Mouse (Mus musculus) heart, adult 9 months (tissue): ENCODE results near the gene Rae1.

Source experiments
- DNase-seq, 2 experiments: peaks; one replicate each; pipeline ENCODE4 v3.0.0; 2022; ENCODE audit warnings: low spot score in 2 of 2

The Rae1 gene

GRCm38 (mm10) chr2:172999630-173000284 is at the start of gene Rae1:
Gene Rae1 (plus strand): TSS chr2:173000117.
- DNase-seq: peak; percentile 94 to 98

GRCm38 (mm10) chr2:172950119-172950676 is 49.7 kb upstream of the Rae1 start:
- DNase-seq: no peak

GRCm38 (mm10) chr2:172950722-172951121 is 49.2 kb upstream of the Rae1 start:
- no peak for DNase-seq

GRCm38 (mm10) chr2:172951976-172952375 is 47.9 kb upstream of the Rae1 start:
- no peak for DNase-seq

- no peak for DNase-seq
Measured at GRCm38 (mm10) chr2:172958579-172958978, 41.3 kb upstream of the Rae1 start.

GRCm38 (mm10) chr2:172959006-172959768 is 40.7 kb upstream of the Rae1 start:
- no peak for DNase-seq

GRCm38 (mm10) chr2:172960350-172960749 is 39.6 kb upstream of the Rae1 start:
- DNase-seq: no peak

GRCm38 (mm10) chr2:172961211-172961610 is 38.7 kb upstream of the Rae1 start:
- DNase-seq: no peak

- no peak for DNase-seq
Measured at GRCm38 (mm10) chr2:172965249-172965648, 34.7 kb upstream of the Rae1 start.

GRCm38 (mm10) chr2:172966480-172966879 is 33.4 kb upstream of the Rae1 start:
- no peak for DNase-seq

- no peak for DNase-seq
Measured at GRCm38 (mm10) chr2:172971865-172972264, 28.1 kb upstream of the Rae1 start.

- no peak for DNase-seq
Measured at GRCm38 (mm10) chr2:172973806-172974565, 25.9 kb upstream of the Rae1 start.

- no peak for DNase-seq
Measured at GRCm38 (mm10) chr2:172974701-172975100, 25.2 kb upstream of the Rae1 start.

GRCm38 (mm10) chr2:172975159-172975558 is 24.8 kb upstream of the Rae1 start:
- DNase-seq: peak; percentile 12 to 16

- DNase-seq: no peak
Measured at GRCm38 (mm10) chr2:172976661-172977238, 23.2 kb upstream of the Rae1 start.

GRCm38 (mm10) chr2:172977409-172978130 is 22.3 kb upstream of the Rae1 start, which contains the start of gene Spo11:
Gene Spo11 (plus strand): TSS chr2:172977700.
- no peak for DNase-seq

GRCm38 (mm10) chr2:172978131-172978633 is 21.7 kb upstream of the Rae1 start:
- DNase-seq: no peak

GRCm38 (mm10) chr2:172979666-172980345 is 20.1 kb upstream of the Rae1 start:
- no peak for DNase-seq

- DNase-seq: no peak
Measured at GRCm38 (mm10) chr2:172982776-172983561, 16.9 kb upstream of the Rae1 start.
